ENCODE assay signal across 33 mouse cellular contexts in the genomic region with DNA sequence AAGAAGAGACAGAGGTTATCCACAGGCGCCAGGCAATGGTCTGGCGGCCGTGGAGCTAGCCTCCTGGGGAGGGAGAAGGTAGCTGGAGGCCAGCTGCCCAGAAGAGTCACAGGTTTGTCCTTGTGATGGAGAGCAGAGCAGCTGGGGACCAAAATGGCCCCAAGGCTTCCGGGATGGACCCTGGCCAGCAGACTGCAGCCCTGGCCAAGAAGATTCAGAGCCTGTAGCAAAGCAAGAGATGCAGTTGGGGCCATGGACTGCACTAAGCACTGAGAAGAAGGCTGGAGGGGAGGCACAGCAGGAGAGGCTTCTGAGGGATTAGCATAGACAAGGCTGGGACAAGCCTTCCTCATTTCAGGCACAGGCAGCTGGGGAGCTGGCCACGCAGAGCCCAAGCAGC. TPM values are rescaled to one million over a fixed set of nuclear protein-coding genes. Genes with fewer than 3 reads are reported as not detected.
DNase-seq lines count a peak whose midpoint lies in the region; ATAC-seq and TF ChIP-seq lines count a peak whose summit lies in the region.
"Had no signal": no experiment of that assay in that cellular context is flagged by ENCODE, and none has a peak within 500 bp of the region (broad histone marks: within the 10 kb centered on the region; RNA-seq: fewer than 3 reads in every experiment).

No protein-coding gene starts in this region.

- 28% methylated on average over 5 of the region's 5 CpGs for WGBS in cerebellum, adult 2 months
- 75% methylated on average over 5 of the region's 5 CpGs for WGBS in midbrain, embryonic 12.5 days

- TF ChIP-seq POLR2A in cerebellum, adult 2 months (IDR thresholded peaks at IDR 0.05; ENCODE audit: borderline replicate concordance, insufficient read depth, low read length), result no peak

- no peaks in the 10 kb centered on the region for H3K9me3 ChIP-seq in midbrain, embryonic 12.5 days
- H3K9me3 ChIP-seq: embryonic facial prominence, embryonic 10.5 days; forebrain, embryonic 15.5 days; heart, embryonic 12.5 days; hindbrain, embryonic 10.5 days; limb, embryonic 15.5 days; neural tube, embryonic 13.5 days; stomach, embryonic 15.5 days had no signal

- no peak for DNase-seq in cerebellum, adult 2 months
- no peak for DNase-seq in cerebellum, postnatal 4 days (ENCODE audit: low spot score in 2 of 2)
- DNase-seq in kidney, adult 18-20 months, result peak; percentile 9
- no peak for DNase-seq in kidney, adult 8-10 months
- peak; percentile 50 for DNase-seq in adrenal gland, postnatal 14 days
- DNase-seq in thymus, adult 18-20 months, result no peak
- DNase-seq: cerebellum, adult 11-12 months; gastrocnemius, postnatal 14 days; heart, adult 18-20 months; heart, postnatal 10 days; kidney, postnatal 4 days; lung, embryonic 14.5 days; lung, postnatal 36 days; retina, postnatal 1 day; right cerebral cortex, postnatal 25 days had no signal

- H3K4me1 ChIP-seq in cerebellum, adult 2 months (ENCODE audit: control insufficient read depth, insufficient read depth, low read length), result peaks cover 30% of the 10 kb centered on the region
- peaks cover 2% of the 10 kb centered on the region; the same call in 1 of the 2 replicates for H3K4me1 ChIP-seq in midbrain, embryonic 12.5 days
- H3K4me1 ChIP-seq: embryonic facial prominence, embryonic 10.5 days; limb, embryonic 15.5 days had no signal

- H3K4me2 ChIP-seq in midbrain, embryonic 12.5 days (replicated peaks), result no peak overlapping the region
- H3K4me2 ChIP-seq: forebrain, embryonic 15.5 days; heart, embryonic 12.5 days; limb, embryonic 15.5 days; lung, embryonic 14.5 days; neural tube, embryonic 13.5 days; stomach, embryonic 15.5 days had no signal

- peaks cover 88% of the 10 kb centered on the region for H3K36me3 ChIP-seq in midbrain, embryonic 12.5 days

- ATAC-seq in midbrain, embryonic 12.5 days (ENCODE audit: low FRiP score, low read depth), result no peak
- no peak for ATAC-seq in megakaryocyte progenitor cell, adult 5-6 weeks (replicated peaks; ENCODE audit: poor library complexity)
- ATAC-seq: forebrain, embryonic 15.5 days; intestine, postnatal 0 days had no signal

- TF ChIP-seq CTCF in cerebellum, adult 2 months (IDR thresholded peaks at IDR 0.05; ENCODE audit: borderline replicate concordance, insufficient read depth, low read depth, low read length), result no peak

- no peaks in the 10 kb centered on the region for H3K27me3 ChIP-seq in cerebellum, adult 2 months (ENCODE audit: control insufficient read depth, insufficient read depth, low read length)
- H3K27me3 ChIP-seq in midbrain, embryonic 12.5 days, result no peaks in the 10 kb centered on the region
- H3K27me3 ChIP-seq: forebrain, embryonic 15.5 days; heart, embryonic 12.5 days; limb, embryonic 15.5 days; neural tube, embryonic 13.5 days; stomach, embryonic 15.5 days had no signal

- H3K27ac ChIP-seq in cerebellum, adult 2 months (ENCODE audit: insufficient read depth, low read length), result peak overlapping the region; percentile 34; the same call in 1 of the 2 replicates
- peak overlapping the region; percentile 30; the same call in 1 of the 2 replicates for H3K27ac ChIP-seq in midbrain, embryonic 12.5 days (replicated peaks)
- H3K27ac ChIP-seq: embryonic facial prominence, embryonic 10.5 days; forebrain, embryonic 15.5 days; hindbrain, embryonic 10.5 days; limb, embryonic 15.5 days; liver, embryonic 14.5 days; neural tube, embryonic 13.5 days; stomach, embryonic 15.5 days had no signal

- no peak overlapping the region for H3K9ac ChIP-seq in midbrain, embryonic 12.5 days (replicated peaks)
- H3K9ac ChIP-seq: forebrain, embryonic 15.5 days; heart, embryonic 12.5 days; limb, embryonic 15.5 days; liver, embryonic 14.5 days; lung, embryonic 14.5 days; neural tube, embryonic 13.5 days; stomach, embryonic 15.5 days had no signal

- no peak overlapping the region for H3K4me3 ChIP-seq in cerebellum, adult 2 months (replicated peaks; ENCODE audit: insufficient read depth, low read depth, low read length)
- H3K4me3 ChIP-seq in midbrain, embryonic 12.5 days, result no peak overlapping the region
- H3K4me3 ChIP-seq: embryonic facial prominence, embryonic 10.5 days; forebrain, embryonic 15.5 days; heart, embryonic 12.5 days; hindbrain, embryonic 10.5 days; limb, embryonic 15.5 days; myocyte; neural tube, embryonic 13.5 days; stomach, embryonic 15.5 days had no signal

RNA-seq across cellular contexts. Expression of gene 1700061G19Rik, which starts 27.4 kb away (rescaled TPM):
- polyA plus RNA-seq in cerebellum, adult 2 months (2012; rRNA removed), result 0.03 TPM in 1 of 2 replicates, not detected in the other
- total RNA-seq in adrenal gland, postnatal 14 days (2021), result 7.2 and 7.3 TPM in 2 replicates
- polyA plus RNA-seq in midbrain, embryonic 12.5 days (2016; fragmentation: Nextera tagmentation; extraction: Ambion mirVana), result 0.50 and 0.63 TPM in 2 replicates
- 0.07 TPM in 1 of 2 replicates, not detected in the other for total RNA-seq in megakaryocyte progenitor cell, adult 5-6 weeks (2015)
- total RNA-seq in megakaryocyte progenitor cell, adult 5-6 weeks (2017), result not detected in 2 replicates
- total RNA-seq: gastrocnemius, postnatal 14 days; heart, adult 18-20 months; megakaryocyte-erythroid progenitor cell, adult 5-6 weeks had no signal

RNA-seq across cellular contexts. Expression of gene Acsbg2, which starts 28.5 kb away (rescaled TPM):
- 0.03 TPM in 2 replicates for polyA plus RNA-seq in cerebellum, adult 2 months (2012; rRNA removed)
- total RNA-seq in adrenal gland, postnatal 14 days (2021), result 0.44 and 0.64 TPM in 2 replicates
- not detected in 2 replicates for polyA plus RNA-seq in midbrain, embryonic 12.5 days (2016; fragmentation: Nextera tagmentation; extraction: Ambion mirVana)
- not detected in 2 replicates for total RNA-seq in megakaryocyte progenitor cell, adult 5-6 weeks (2015)
- total RNA-seq in megakaryocyte progenitor cell, adult 5-6 weeks (2017), result not detected in 2 replicates
- total RNA-seq: gastrocnemius, postnatal 14 days; heart, adult 18-20 months; heart, postnatal 10 days; left cerebral cortex, adult 18-20 months; left cerebral cortex, postnatal 36 days; megakaryocyte-erythroid progenitor cell, adult 5-6 weeks had no signal
- polyA plus RNA-seq: cortical plate, adult 2 months; embryonic facial prominence, embryonic 10.5 days; forebrain, embryonic 15.5 days; heart, embryonic 12.5 days; hindbrain, embryonic 10.5 days; intestine, postnatal 0 days; limb, embryonic 15.5 days; liver, embryonic 14.5 days; lung, embryonic 14.5 days; myocyte; neural tube, embryonic 13.5 days; stomach, embryonic 15.5 days; thymus, postnatal 0 days; urinary bladder, adult 2 months had no signal

RNA-seq across cellular contexts. Expression of gene Mllt1, which starts 32.5 kb away (rescaled TPM):
- 45.7 and 47.9 TPM in 2 replicates for polyA plus RNA-seq in cerebellum, adult 2 months (2012; rRNA removed)
- 29.0 and 33.6 TPM in 2 replicates for total RNA-seq in adrenal gland, postnatal 14 days (2021)
- polyA plus RNA-seq in midbrain, embryonic 12.5 days (2016; fragmentation: Nextera tagmentation; extraction: Ambion mirVana), result 102 and 104 TPM in 2 replicates
- 15.5 and 18.2 TPM in 2 replicates for total RNA-seq in megakaryocyte progenitor cell, adult 5-6 weeks (2015)
- 18.2 and 20.7 TPM in 2 replicates for total RNA-seq in megakaryocyte progenitor cell, adult 5-6 weeks (2017)

Comparison
In these comparisons a context has a peak if more than half of its experiments do, and no peak if none do; other contexts are left out.
1. DNase-seq: peak in kidney, adult 18-20 months (single experiment) and adrenal gland, postnatal 14 days (single experiment); none in cerebellum, adult 2 months (0 of 2), cerebellum, postnatal 4 days (0 of 2), kidney, adult 8-10 months (0 of 2) and thymus, adult 18-20 months (0 of 2).